Mouse (Mus musculus) forebrain, embryonic 12.5 days (tissue): ENCODE data around the gene Nudcd3. TPM values are rescaled to one million over a fixed set of nuclear protein-coding genes. Genes with fewer than 3 reads are reported as not detected.

Experiments used
- ATAC-seq: fragments of 200-750 bp; cut with Nextera tagmentation; 2 replicates; pipeline ENCODE4 v1.8.0; 2017; ENCODE audit warnings: moderate TSS enrichment; ENCODE audit not compliant: low FRiP score
- H3K27ac ChIP-seq: fragments of 300-500 bp; sonication (generic); 2 replicates; pipeline ENCODE4 v1.5.1; 2016; ENCODE audit warnings: mild to moderate bottlenecking
- H3K27me3 ChIP-seq: fragments of 300-500 bp; sonication (generic); 2 replicates; pipeline ENCODE4 v1.6.1; 2016; ENCODE audit warnings: mild to moderate bottlenecking
- H3K36me3 ChIP-seq: fragments of 300-500 bp; sonication (generic); replicated peaks from 2 replicates; pipeline ENCODE4 v1.6.1; 2016; ENCODE audit warnings: mild to moderate bottlenecking
- H3K4me1 ChIP-seq: fragments of 300-500 bp; sonication (generic); 2 replicates; pipeline ENCODE4 v1.6.1; 2016
- H3K4me2 ChIP-seq: fragments of 300-500 bp; sonication (generic); 2 replicates; pipeline ENCODE4 v1.6.1; 2016; ENCODE audit warnings: mild to moderate bottlenecking, moderate library complexity
- H3K4me3 ChIP-seq: fragments of 300-500 bp; sonication (generic); replicated peaks from 2 replicates; pipeline ENCODE4 v1.5.1; 2016; ENCODE audit warnings: mild to moderate bottlenecking
- H3K9ac ChIP-seq: fragments of 300-500 bp; sonication (generic); 2 replicates; pipeline ENCODE4 v1.6.1; 2016; ENCODE audit warnings: mild to moderate bottlenecking
- H3K9me3 ChIP-seq: fragments of 300-500 bp; sonication (generic); 2 replicates; pipeline ENCODE4 v1.6.1; 2016
- WGBS: fragments of 180-500 bp; shearing (Covaris S2); methylation state at CpG from one replicate; pipeline ENCODE4 v1.1.7; 2016; 5-methylcytosine and 5-hydroxymethylcytosine counted together
- polyA plus RNA-seq: library from polyadenylated mRNA; unstranded; fragments of >200 nt; fragmentation: Nextera tagmentation; extraction: Ambion mirVana; gene quantifications from 2 replicates; pipeline ENCODE4 v1.2.1, GENCODE M21; 2016

Nudcd3 gene
- polyA plus RNA-seq, 1 experiment from 2014 or later = 60.5 TPM

DNA sequence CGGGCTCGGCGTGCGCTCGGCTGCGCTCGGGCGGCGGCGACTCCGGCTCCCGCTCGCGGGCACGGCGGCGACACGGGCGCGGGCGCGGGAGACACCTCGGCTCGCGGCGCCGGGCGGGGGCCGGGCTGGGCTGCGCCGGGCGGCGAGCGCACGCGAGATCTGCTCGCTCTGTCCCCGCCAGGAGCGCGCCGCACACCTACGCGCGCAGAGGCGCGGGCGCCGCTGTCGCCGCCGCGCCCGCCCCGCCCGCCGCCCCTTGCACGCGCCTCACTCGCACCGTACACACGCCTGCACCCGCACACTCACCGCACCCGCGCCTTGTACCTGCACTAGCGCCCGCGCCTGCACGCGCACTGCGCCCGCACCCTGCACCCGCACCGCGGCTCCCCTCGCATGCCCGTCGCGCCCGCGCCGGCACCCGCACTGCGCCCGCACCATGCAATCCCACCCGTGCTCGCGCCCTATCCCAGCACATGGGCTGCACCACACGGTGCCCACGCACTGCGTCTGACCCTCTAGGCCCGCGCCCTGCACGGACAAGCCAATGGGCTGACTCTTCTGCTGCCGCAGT, 134.6 kb downstream of the Nudcd3 start:
- Histone ChIP-seq H3K27ac (no peak overlapping the region), H3K4me3 (peak overlapping the region; percentile 51), H3K4me2 (peak overlapping the region; percentile 69), H3K27me3 (peaks cover 89% of the 10 kb centered on the region), H3K9me3 (no peaks in the 10 kb centered on the region), H3K4me1 (peaks cover 27% of the 10 kb centered on the region), H3K9ac (peak overlapping the region; percentile 55), H3K36me3 (no peaks in the 10 kb centered on the region)
- ATAC-seq = peak; percentile 74
- under 1% methylated on average over 53 of the region's 95 CpGs for WGBS

GRCm38 (mm10) chr11:6065046-6065521, 135.1 kb downstream of the Nudcd3 start:
- Histone ChIP-seq H3K27me3 (peaks cover 88% of the 10 kb centered on the region), H3K36me3 (no peaks in the 10 kb centered on the region), H3K9me3 (no peaks in the 10 kb centered on the region), H3K4me3 (peak overlapping the region; percentile 51), H3K4me2 (peak overlapping the region; percentile 69), H3K4me1 (peaks cover 27% of the 10 kb centered on the region), H3K27ac (0 out of 2 replicates have a peak overlapping the region, but pooled peaks have one; percentile 25), H3K9ac (peak overlapping the region; percentile 55)
- 2% methylated on average over 55 of the region's 55 CpGs for WGBS
- ATAC-seq = peak; percentile 34

DNA sequence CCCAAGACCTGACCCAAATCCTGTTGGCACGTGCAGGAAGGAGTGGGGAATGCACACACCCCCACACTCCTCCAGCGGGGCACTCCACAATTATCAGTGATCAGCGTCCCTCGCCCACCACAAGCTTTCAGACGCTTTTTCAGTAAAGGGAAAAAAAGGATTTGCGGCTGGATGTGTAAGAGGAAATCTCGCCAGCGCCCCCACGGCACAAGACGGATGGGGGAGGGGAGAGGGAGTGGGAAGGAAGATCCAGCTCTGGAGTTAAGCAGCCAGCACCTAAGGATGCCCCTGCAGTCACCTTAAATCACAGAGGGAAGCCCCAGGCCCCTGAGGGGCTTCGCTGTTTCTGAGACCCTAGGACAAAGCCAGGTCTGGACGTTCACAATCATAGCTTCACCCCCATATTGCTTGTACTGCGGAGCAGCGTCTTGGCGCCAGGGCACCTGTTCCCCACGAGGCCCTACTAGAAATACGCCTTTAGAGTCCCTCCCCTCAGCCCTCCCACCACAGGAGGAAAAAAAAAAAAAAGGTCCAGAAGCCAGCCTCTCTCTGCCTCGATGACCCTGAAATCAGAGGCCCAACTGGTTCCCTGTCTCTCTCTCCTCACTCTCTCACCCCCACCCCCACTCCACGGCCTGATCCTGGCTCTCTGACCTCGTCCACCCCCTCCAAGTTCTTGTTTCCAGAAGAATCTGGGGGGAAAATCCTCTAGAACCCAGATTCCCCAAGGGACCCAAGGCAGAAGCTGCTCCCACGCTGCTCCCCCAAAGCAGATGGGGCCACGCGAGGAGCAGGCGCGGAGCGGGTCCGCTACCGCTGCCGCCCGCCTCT, 135.8 kb downstream of the Nudcd3 start:
- H3K9ac ChIP-seq = peak overlapping the region; percentile 55; the same call in 1 of the 2 replicates
- H3K9me3 ChIP-seq = no peaks in the 10 kb centered on the region
- no peak overlapping the region for H3K27ac ChIP-seq
- no peaks in the 10 kb centered on the region for H3K36me3 ChIP-seq
- 3% methylated on average over 30 of the region's 30 CpGs for WGBS
- ATAC-seq = no peak
- H3K27me3 ChIP-seq = peaks cover 82% of the 10 kb centered on the region
- H3K4me3 ChIP-seq = peak overlapping the region; percentile 51
- H3K4me1 ChIP-seq = peaks cover 27% of the 10 kb centered on the region
- H3K4me2 ChIP-seq = peak overlapping the region; percentile 69

DNA sequence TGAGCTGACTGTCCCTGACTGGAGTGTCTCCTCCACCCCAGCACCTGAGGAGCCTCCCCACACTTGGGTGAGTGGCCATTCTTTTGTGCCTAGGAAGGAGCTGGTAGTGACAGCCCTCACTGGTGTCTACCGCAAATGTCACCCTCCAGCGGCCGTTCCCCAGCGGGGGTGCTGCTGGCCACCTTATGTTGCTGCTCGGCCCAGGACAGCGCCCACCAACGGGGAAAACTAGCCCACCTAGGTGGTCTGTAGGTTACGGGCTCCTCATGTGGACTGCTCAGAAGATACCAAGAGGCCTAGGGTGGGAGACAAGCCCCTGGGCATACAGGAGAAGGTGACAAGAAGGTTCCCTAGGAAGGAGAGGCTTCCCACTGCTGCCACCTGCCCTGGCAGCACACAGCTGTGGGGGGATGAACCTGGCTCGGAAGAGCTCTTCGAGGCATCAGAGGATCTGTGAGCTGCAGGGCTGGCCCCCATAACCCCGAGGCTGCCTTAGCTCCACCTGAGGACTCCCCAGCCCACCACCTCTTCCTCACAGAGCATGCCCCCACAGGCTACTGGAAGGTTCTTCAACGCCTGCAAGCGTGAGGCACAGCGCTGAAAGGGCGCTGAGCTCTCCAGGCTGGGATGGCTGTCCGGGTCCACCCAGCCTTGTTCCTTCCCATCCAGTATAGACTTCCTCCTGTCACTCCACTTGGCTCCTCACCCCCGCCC, 136.6 kb downstream of the Nudcd3 start:
- Histone ChIP-seq H3K9ac (no peak overlapping the region), H3K4me2 (peak overlapping the region; percentile 69), H3K4me1 (peaks cover 25% of the 10 kb centered on the region), H3K9me3 (no peaks in the 10 kb centered on the region), H3K36me3 (no peaks in the 10 kb centered on the region), H3K27me3 (peaks cover 76% of the 10 kb centered on the region), H3K27ac (no peak overlapping the region), H3K4me3 (peak overlapping the region; percentile 51)
- ATAC-seq = no peak
- 41% methylated on average over 17 of the region's 17 CpGs for WGBS

DNA sequence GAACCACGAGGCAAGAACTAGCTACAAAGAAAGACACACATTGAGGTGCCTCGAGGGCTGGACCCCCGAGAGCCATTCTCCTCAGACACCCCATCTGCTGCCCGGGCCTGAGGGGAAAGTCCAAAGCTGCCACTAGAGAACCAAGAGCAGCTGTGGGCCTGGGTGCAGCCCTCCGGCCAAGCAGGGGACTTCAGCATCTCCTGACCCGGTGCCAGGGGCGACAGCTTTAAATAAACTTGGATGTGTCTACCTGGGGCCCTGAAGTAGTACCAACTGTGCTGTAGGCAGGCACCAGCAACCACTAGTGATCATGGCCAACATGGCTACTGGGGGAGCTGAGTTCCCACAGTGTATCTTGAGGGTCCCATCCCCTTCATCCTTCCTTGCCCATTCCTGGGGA, 137.2 kb downstream of the Nudcd3 start:
- peaks cover 70% of the 10 kb centered on the region for H3K27me3 ChIP-seq
- peak overlapping the region; percentile 69; the same call in 1 of the 2 replicates for H3K4me2 ChIP-seq
- H3K4me1 ChIP-seq = peaks cover 19% of the 10 kb centered on the region
- H3K9me3 ChIP-seq = no peaks in the 10 kb centered on the region
- H3K27ac ChIP-seq = no peak overlapping the region
- no peaks in the 10 kb centered on the region for H3K36me3 ChIP-seq
- no peak for ATAC-seq
- H3K9ac ChIP-seq = no peak overlapping the region
- WGBS = 90% methylated on average over 7 of the region's 7 CpGs
- no peak overlapping the region for H3K4me3 ChIP-seq

GRCm38 (mm10) chr11:6062329-6062728, 137.9 kb downstream of the Nudcd3 start:
- H3K27ac ChIP-seq = no peak overlapping the region
- no peaks in the 10 kb centered on the region for H3K9me3 ChIP-seq
- no peak for ATAC-seq
- H3K36me3 ChIP-seq = no peaks in the 10 kb centered on the region
- 86% methylated on average over 11 of the region's 11 CpGs for WGBS
- peaks cover 17% of the 10 kb centered on the region for H3K4me1 ChIP-seq
- no peak overlapping the region for H3K4me2 ChIP-seq
- no peak overlapping the region for H3K9ac ChIP-seq
- no peak overlapping the region for H3K4me3 ChIP-seq
- H3K27me3 ChIP-seq = peaks cover 63% of the 10 kb centered on the region

GRCm38 (mm10) chr11:6061891-6062290, 138.3 kb downstream of the Nudcd3 start:
- Histone ChIP-seq H3K9ac (no peak overlapping the region), H3K4me2 (no peak overlapping the region), H3K36me3 (no peaks in the 10 kb centered on the region), H3K9me3 (no peaks in the 10 kb centered on the region), H3K27ac (no peak overlapping the region), H3K27me3 (peaks cover 58% of the 10 kb centered on the region), H3K4me3 (no peak overlapping the region), H3K4me1 (peaks cover 17% of the 10 kb centered on the region)
- ATAC-seq = no peak
- 81% methylated on average over 5 of the region's 5 CpGs for WGBS

- no peak overlapping the region for H3K27ac ChIP-seq
- no peaks in the 10 kb centered on the region for H3K9me3 ChIP-seq
- H3K9ac ChIP-seq = no peak overlapping the region
- H3K27me3 ChIP-seq = peaks cover 34% of the 10 kb centered on the region
- H3K4me3 ChIP-seq = no peak overlapping the region
- peaks cover 4% of the 10 kb centered on the region for H3K4me1 ChIP-seq
- no peaks in the 10 kb centered on the region for H3K36me3 ChIP-seq
- no peak overlapping the region for H3K4me2 ChIP-seq
- ATAC-seq = no peak
- whole genome bisulfite sequencing = 94% methylated on average over 10 of the region's 10 CpGs
Measured at GRCm38 (mm10) chr11:6059162-6059561, 141.1 kb downstream of the Nudcd3 start.

Other genes starting within 250 kb of the Nudcd3 start
- 58.4 and 59.8 TPM in 2 replicates for gene Ykt6, start 244.7 kb downstream of the Nudcd3 start, polyA plus RNA-seq
- gene Camk2b, start 134.1 kb downstream of the Nudcd3 start, polyA plus RNA-seq = 11.0 and 11.7 TPM in 2 replicates
- gene A730071L15Rik, start 386 bp downstream of the Nudcd3 start, polyA plus RNA-seq = 0.46 and 0.81 TPM in 2 replicates
- gene Npc1l1, start 29.7 kb upstream of the Nudcd3 start, polyA plus RNA-seq = not detected in 2 replicates
- gene Ddx56, start 67.4 kb upstream of the Nudcd3 start, polyA plus RNA-seq = 97.4 TPM in 2 replicates
- 151 TPM in 2 replicates for gene Tmed4, start 74.5 kb upstream of the Nudcd3 start, polyA plus RNA-seq
- 87.7 and 96.4 TPM in 2 replicates for gene Ogdh, start 91.2 kb upstream of the Nudcd3 start, polyA plus RNA-seq
- 22.8 and 26.0 TPM in 2 replicates for gene Zmiz2, start 188.7 kb upstream of the Nudcd3 start, polyA plus RNA-seq
- 4,594 and 4,665 TPM in 2 replicates for gene Ppia, start 215.0 kb upstream of the Nudcd3 start, polyA plus RNA-seq
- gene H2afv, start 244.0 kb upstream of the Nudcd3 start, polyA plus RNA-seq = 853 and 916 TPM in 2 replicates